In the genomic region with DNA sequence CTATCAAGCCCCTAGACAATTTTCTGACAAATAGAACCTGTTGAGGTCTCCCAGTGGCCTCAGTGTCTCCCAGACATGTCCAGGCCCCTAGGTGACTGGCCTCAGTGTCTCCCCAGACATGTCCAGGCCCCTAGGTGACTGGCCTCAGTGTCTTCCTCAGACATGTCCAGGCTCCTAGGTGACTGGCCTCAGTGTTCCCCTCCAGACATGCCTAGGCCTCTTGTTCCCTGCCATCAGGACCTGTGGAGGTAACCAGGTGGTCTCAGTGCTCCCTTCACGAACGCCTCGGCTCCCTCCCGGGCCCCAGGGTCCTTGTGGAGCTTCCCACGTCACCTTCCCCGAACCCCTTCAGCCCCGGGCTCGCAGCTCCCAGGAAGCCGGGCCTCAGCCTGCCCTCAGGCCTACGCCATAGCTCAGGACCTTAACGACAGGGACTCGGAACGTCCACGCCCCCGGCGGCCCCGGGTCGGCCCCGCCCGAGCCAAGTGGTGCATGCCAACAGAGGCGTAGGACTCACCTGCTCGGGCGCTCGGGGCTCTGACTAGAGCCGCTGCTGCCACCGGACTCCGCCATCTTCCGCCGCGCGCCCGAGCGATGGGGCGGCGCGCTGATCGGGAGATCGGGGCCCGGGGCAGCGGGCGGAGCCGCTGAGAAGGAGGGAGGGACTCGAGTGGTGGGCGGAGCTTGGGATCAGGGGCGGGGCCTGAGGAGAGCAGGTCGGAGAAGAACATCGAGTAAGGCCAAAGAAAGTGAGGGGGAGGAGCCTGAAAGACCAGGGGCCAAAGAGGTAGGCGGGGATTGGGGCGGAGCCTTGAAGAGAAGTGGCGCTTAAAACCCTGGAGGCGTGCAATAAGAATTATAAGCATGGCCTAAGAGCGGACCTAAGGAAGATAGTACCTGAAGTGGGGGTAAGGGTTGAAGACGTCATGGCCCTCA, we compare ENCODE assay signal across 8 mouse cellular contexts. TPM values are rescaled to one million over a fixed set of nuclear protein-coding genes. Genes with fewer than 3 reads are reported as not detected.
DNase-seq lines count a peak whose midpoint lies in the region; ATAC-seq and TF ChIP-seq lines count a peak whose summit lies in the region.

Klhl26 (minus strand) TSS at position 636 of the 936 bp plus-strand sequence.

- H3K4me3 ChIP-seq in embryonic facial prominence, embryonic 14.5 days (ENCODE audit: low read depth, low read length), result peak within 1 kb of the TSS; percentile 76
- H3K4me3 ChIP-seq in heart, adult 2 months, result peak within 1 kb of the TSS; percentile 93
- peak within 1 kb of the TSS; percentile 74 for H3K4me3 ChIP-seq in limb, embryonic 13.5 days
- H3K4me3 ChIP-seq in midbrain, embryonic 16.5 days (ENCODE audit: low read depth, low read length), result peak within 1 kb of the TSS; percentile 91

- no peaks in the 10 kb centered on the region for H3K27me3 ChIP-seq in embryonic facial prominence, embryonic 14.5 days (replicated peaks; ENCODE audit: control insufficient read depth, insufficient read depth, low read length)
- H3K27me3 ChIP-seq in heart, adult 2 months (ENCODE audit: control insufficient read depth, insufficient read depth, low read length), result no peaks in the 10 kb centered on the region
- H3K27me3 ChIP-seq in limb, embryonic 13.5 days, result no peaks in the 10 kb centered on the region
- peaks cover 9% of the 10 kb centered on the region; the same call in 1 of the 2 replicates for H3K27me3 ChIP-seq in midbrain, embryonic 16.5 days (ENCODE audit: control insufficient read depth, insufficient read depth, low read depth, low read length)

- peak within 1 kb of the TSS; percentile 93 for H3K9ac ChIP-seq in embryonic facial prominence, embryonic 14.5 days (ENCODE audit: low read depth, low read length)
- peak within 1 kb of the TSS; percentile 87 for H3K9ac ChIP-seq in heart, adult 2 months (ENCODE audit: low read depth, low read length)
- H3K9ac ChIP-seq in limb, embryonic 13.5 days, result peak within 1 kb of the TSS; percentile 89
- H3K9ac ChIP-seq in midbrain, embryonic 16.5 days (ENCODE audit: low read depth, low read length), result peak within 1 kb of the TSS; percentile 97

- intact Hi-C loops in heart, adult 2 months (cut with DNase I), result loop anchor here (2.0 kb wide), 2 partner anchors 26 to 38 kb away; partner anchors contain the start of gene Crtc1

- peak; percentile 36; the same call in 1 of the 2 replicates for TF ChIP-seq POLR2A in heart, adult 2 months (IDR thresholded peaks at IDR 0.05; ENCODE audit: insufficient read depth, low read depth, low read length)

- H3K4me2 ChIP-seq in embryonic facial prominence, embryonic 14.5 days (ENCODE audit: low read depth, low read length), result peak within 1 kb of the TSS; percentile 89
- H3K4me2 ChIP-seq in limb, embryonic 13.5 days (replicated peaks), result peak within 1 kb of the TSS; percentile 70
- H3K4me2 ChIP-seq in midbrain, embryonic 16.5 days (ENCODE audit: low read length), result peak within 1 kb of the TSS; percentile 79

- no peak for TF ChIP-seq EP300 in heart, adult 2 months (IDR thresholded peaks at IDR 0.05; ENCODE audit: insufficient read depth, low read depth, low read length)

- peak; percentile 100 for DNase-seq in 3T3-L1 (ENCODE audit: low read depth, low spot score)
- DNase-seq in adrenal gland, postnatal 4 days (ENCODE audit: low spot score in 2 of 2), result peak; percentile 83 to 90
- peak; percentile 96 for DNase-seq in embryonic facial prominence, embryonic 14.5 days (ENCODE audit: low spot score)
- DNase-seq in heart, adult 2 months, result peak; percentile 96 to 97
- peak; percentile 97 to 98 for DNase-seq in kidney, adult 8-10 months
- DNase-seq in spleen, postnatal 10 days (ENCODE audit: low spot score in 2 of 2), result peak; percentile 96 to 99

- no peak for TF ChIP-seq CTCF in heart, adult 2 months (IDR thresholded peaks at IDR 0.05)

- H3K36me3 ChIP-seq in embryonic facial prominence, embryonic 14.5 days (ENCODE audit: control insufficient read depth, insufficient read depth, low read length), result 0 out of 2 replicates have a peak, but pooled peaks cover 5% of the 10 kb centered on the region
- no peaks in the 10 kb centered on the region; the same call in 1 of the 2 replicates for H3K36me3 ChIP-seq in heart, adult 2 months (ENCODE audit: control insufficient read depth, insufficient read depth, low read length)
- peaks cover 4% of the 10 kb centered on the region; the same call in 1 of the 2 replicates for H3K36me3 ChIP-seq in limb, embryonic 13.5 days
- H3K36me3 ChIP-seq in midbrain, embryonic 16.5 days (ENCODE audit: control insufficient read depth, insufficient read depth, low read length), result no peaks in the 10 kb centered on the region

- H3K27ac ChIP-seq in embryonic facial prominence, embryonic 14.5 days (replicated peaks; ENCODE audit: low read depth, low read length), result 0 out of 2 replicates have a peak within 1 kb of the TSS, but pooled peaks have one; percentile 28
- H3K27ac ChIP-seq in heart, adult 2 months, result peak within 1 kb of the TSS; percentile 81
- no peak within 1 kb of the TSS for H3K27ac ChIP-seq in limb, embryonic 13.5 days
- peak within 1 kb of the TSS; percentile 51; the same call in 1 of the 2 replicates for H3K27ac ChIP-seq in midbrain, embryonic 16.5 days (ENCODE audit: low read length)

- no peaks in the 10 kb centered on the region for H3K9me3 ChIP-seq in embryonic facial prominence, embryonic 14.5 days (ENCODE audit: control insufficient read depth, low read length)
- no peaks in the 10 kb centered on the region for H3K9me3 ChIP-seq in limb, embryonic 13.5 days
- no peaks in the 10 kb centered on the region for H3K9me3 ChIP-seq in midbrain, embryonic 16.5 days (replicated peaks; ENCODE audit: control insufficient read depth, low read length, poor library complexity, severe bottlenecking)

- ATAC-seq in embryonic facial prominence, embryonic 14.5 days (ENCODE audit: low read depth), result peak; percentile 94
- peak; percentile 92 for ATAC-seq in limb, embryonic 13.5 days (ENCODE audit: low FRiP score, low read depth)
- peak; percentile 86 for ATAC-seq in midbrain, embryonic 16.5 days

- H3K4me1 ChIP-seq in embryonic facial prominence, embryonic 14.5 days (ENCODE audit: control insufficient read depth, insufficient read depth, low read length), result peaks cover 4% of the 10 kb centered on the region; the same call in 1 of the 2 replicates
- H3K4me1 ChIP-seq in heart, adult 2 months (ENCODE audit: control insufficient read depth, insufficient read depth, low read length), result peaks cover 2% of the 10 kb centered on the region
- H3K4me1 ChIP-seq in limb, embryonic 13.5 days, result peaks cover 23% of the 10 kb centered on the region
- H3K4me1 ChIP-seq in midbrain, embryonic 16.5 days (ENCODE audit: control insufficient read depth, insufficient read depth, low read length), result peaks cover 23% of the 10 kb centered on the region

- no peaks in the 10 kb centered on the region for H3K79me2 ChIP-seq in heart, adult 2 months (replicated peaks; ENCODE audit: control insufficient read depth, insufficient read depth, low read length)

- WGBS in embryonic facial prominence, embryonic 14.5 days, result 1% methylated on average over 48 of the region's 53 CpGs
- 1% methylated on average over 53 of the region's 53 CpGs for WGBS in heart, adult 2 months
- WGBS in limb, embryonic 13.5 days, result under 1% methylated on average over 53 of the region's 53 CpGs
- under 1% methylated on average over 53 of the region's 53 CpGs for WGBS in midbrain, embryonic 16.5 days

RNA-seq across cellular contexts. Expression of gene Klhl26, which starts in this region (rescaled TPM):
- total RNA-seq in adrenal gland, postnatal 4 days (2021), result 10 to 100 TPM; 18.7 to 20.4 TPM
- 18.7 and 21.5 TPM in 2 replicates for polyA plus RNA-seq in embryonic facial prominence, embryonic 14.5 days (2014; fragmentation: Nextera tagmentation; extraction: Ambion mirVana)
- total RNA-seq in heart, adult 2 months (2021), result 1 to 10 TPM; 8.1 to 8.6 TPM
- 18.8 and 21.2 TPM in 2 replicates for polyA plus RNA-seq in heart, adult 2 months (2012; rRNA removed)
- 29.0 and 30.3 TPM in 2 replicates for polyA plus RNA-seq in limb, embryonic 13.5 days (2015; fragmentation: Nextera tagmentation; extraction: Ambion mirVana)
- polyA plus RNA-seq in midbrain, embryonic 16.5 days (2015; fragmentation: Nextera tagmentation; extraction: Ambion mirVana), result 31.0 and 32.4 TPM in 2 replicates
